Mouse (Mus musculus): ENCODE measurements at regions not wholly inside any gene's neighbourhood (a gene's known extent, or its start where the extent isn't known, plus 50 kb on each side); places are given as distances from the start of the nearest gene placed in this dataset.

GRCm38 (mm10) chr3:133750061-133750460 is 205.1 kb upstream of the Tet2 start:
- no peak for TF ChIP-seq CHD2 (IDR thresholded peaks at IDR 0.05; ENCODE audit: low read depth, low read length)
- no peak for TF ChIP-seq ZC3H11A (IDR thresholded peaks at IDR 0.05; ENCODE audit: borderline replicate concordance, low read depth, low read length)
- TF ChIP-seq ZNF384 (IDR thresholded peaks at IDR 0.05; ENCODE audit: low read depth, low read length): no peak

Measured in ES-E14 (cell line).